Mouse (Mus musculus) midbrain, embryonic 15.5 days (tissue): Measurements from ENCODE around the gene Coro1a. TPM values are rescaled to one million over a fixed set of nuclear protein-coding genes. Genes with fewer than 3 reads are reported as not detected.

Experiments
- ATAC-seq: fragments of 200-750 bp; cut with Nextera tagmentation; replicated peaks from 2 replicates; pipeline ENCODE4 v1.8.0; 2017; ENCODE audit warnings: moderate TSS enrichment
- H3K27ac ChIP-seq: fragments of 300-500 bp; sonication (generic); 2 replicates; pipeline ENCODE4 v1.5.1; 2015; ENCODE audit warnings: mild to moderate bottlenecking, inconsistent platforms
- H3K27me3 ChIP-seq: fragments of 300-500 bp; sonication (generic); replicated peaks from 2 replicates; pipeline ENCODE4 v1.6.1; 2015; ENCODE audit warnings: inconsistent platforms
- H3K36me3 ChIP-seq: fragments of 300-500 bp; sonication (generic); replicated peaks from 2 replicates; pipeline ENCODE4 v1.6.1; 2015; ENCODE audit warnings: inconsistent platforms
- H3K4me1 ChIP-seq: fragments of 300-500 bp; sonication (generic); 2 replicates; pipeline ENCODE4 v1.6.1; 2015; ENCODE audit warnings: inconsistent platforms
- H3K4me2 ChIP-seq: fragments of 300-500 bp; sonication (generic); 2 replicates; pipeline ENCODE4 v1.6.1; 2015; ENCODE audit warnings: inconsistent platforms, mild to moderate bottlenecking, moderate library complexity
- H3K4me3 ChIP-seq: fragments of 300-500 bp; sonication (generic); 2 replicates; pipeline ENCODE4 v1.5.1; 2015; ENCODE audit warnings: mild to moderate bottlenecking, inconsistent platforms
- H3K9ac ChIP-seq: fragments of 300-500 bp; sonication (generic); 2 replicates; pipeline ENCODE4 v1.6.1; 2015; ENCODE audit warnings: mild to moderate bottlenecking, inconsistent platforms
- H3K9me3 ChIP-seq: fragments of 300-500 bp; sonication (generic); 2 replicates; pipeline ENCODE4 v1.6.1; 2016; ENCODE audit warnings: inconsistent platforms
- whole genome bisulfite sequencing: fragments of 180-500 bp; shearing (Covaris S2); methylation state at CpG from one replicate; pipeline ENCODE4 v1.1.7; 2015; ENCODE audit warnings: mixed read lengths; 5-methylcytosine and 5-hydroxymethylcytosine counted together
- polyA plus RNA-seq: library from polyadenylated mRNA; unstranded; fragments of >200 nt; fragmentation: Nextera tagmentation; extraction: Ambion mirVana; gene quantifications from 2 replicates; pipeline ENCODE4 v1.2.1, GENCODE M21; 2015

The Coro1a gene
- polyA plus RNA-seq, 1 experiment from 2014 or later: 119 TPM

DNA sequence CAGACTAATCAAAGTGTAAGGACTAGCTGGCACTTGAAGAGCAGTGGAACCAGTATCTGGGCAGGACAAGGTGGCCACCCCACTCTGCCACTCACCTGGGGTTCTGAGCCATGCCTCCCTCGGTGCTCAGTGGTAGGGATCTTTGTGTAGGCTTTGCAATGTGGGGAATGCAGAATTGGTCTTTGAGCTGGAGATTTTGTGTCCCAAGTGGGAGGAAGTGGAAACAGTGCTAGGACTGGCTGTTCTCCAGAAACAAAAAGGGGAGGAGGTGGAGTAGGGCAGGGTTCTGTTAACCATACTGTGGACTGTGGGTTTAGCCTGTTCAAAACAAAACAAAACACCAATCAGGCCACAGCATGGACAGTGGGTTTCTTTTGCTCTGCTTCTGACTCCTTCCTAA, 31.4 kb downstream of the Coro1a start, which contains the start of gene Sult1a1:
Gene Sult1a1 (minus strand): TSS at position 226 of the 400 bp plus-strand sequence.
- peaks cover 6% of the 10 kb centered on the region; the same call in 1 of the 2 replicates for H3K36me3 ChIP-seq
- 95% methylated on average over 1 of the region's 1 CpGs for WGBS
- H3K4me1 ChIP-seq: no peaks in the 10 kb centered on the region
- no peaks in the 10 kb centered on the region for H3K27me3 ChIP-seq
- H3K9ac ChIP-seq: no peak within 1 kb of the TSS
- no peak within 1 kb of the TSS for H3K27ac ChIP-seq
- ATAC-seq: no peak
- no peak within 1 kb of the TSS for H3K4me3 ChIP-seq
- H3K9me3 ChIP-seq: no peaks in the 10 kb centered on the region
- no peak within 1 kb of the TSS for H3K4me2 ChIP-seq

DNA sequence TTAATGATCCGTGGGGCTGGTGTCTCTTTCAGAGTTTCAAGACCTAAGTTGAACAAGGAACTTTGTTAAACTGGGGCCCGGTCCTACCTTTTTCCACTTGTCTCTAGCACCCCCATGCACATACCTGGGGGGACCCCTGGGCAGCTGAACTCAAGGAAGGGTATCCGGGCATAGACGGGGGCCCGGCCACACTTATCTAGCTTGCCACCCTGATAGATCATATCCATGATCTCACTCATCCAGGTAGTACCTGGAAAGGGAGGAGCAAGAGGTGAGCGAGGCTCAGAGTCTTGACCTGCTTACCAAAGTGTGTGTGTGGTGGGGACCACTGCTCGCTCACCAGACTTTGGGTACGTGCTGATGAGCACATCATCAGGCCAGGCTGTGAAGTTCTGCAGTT, 32.5 kb downstream of the Coro1a start:
- no peaks in the 10 kb centered on the region for H3K4me1 ChIP-seq
- H3K4me2 ChIP-seq: no peak overlapping the region
- H3K4me3 ChIP-seq: no peak overlapping the region
- no peak overlapping the region for H3K9ac ChIP-seq
- no peak for ATAC-seq
- peaks cover 6% of the 10 kb centered on the region; the same call in 1 of the 2 replicates for H3K36me3 ChIP-seq
- no peak overlapping the region for H3K27ac ChIP-seq
- no peaks in the 10 kb centered on the region for H3K9me3 ChIP-seq
- 96% methylated on average over 8 of the region's 8 CpGs for WGBS
- H3K27me3 ChIP-seq: no peaks in the 10 kb centered on the region

DNA sequence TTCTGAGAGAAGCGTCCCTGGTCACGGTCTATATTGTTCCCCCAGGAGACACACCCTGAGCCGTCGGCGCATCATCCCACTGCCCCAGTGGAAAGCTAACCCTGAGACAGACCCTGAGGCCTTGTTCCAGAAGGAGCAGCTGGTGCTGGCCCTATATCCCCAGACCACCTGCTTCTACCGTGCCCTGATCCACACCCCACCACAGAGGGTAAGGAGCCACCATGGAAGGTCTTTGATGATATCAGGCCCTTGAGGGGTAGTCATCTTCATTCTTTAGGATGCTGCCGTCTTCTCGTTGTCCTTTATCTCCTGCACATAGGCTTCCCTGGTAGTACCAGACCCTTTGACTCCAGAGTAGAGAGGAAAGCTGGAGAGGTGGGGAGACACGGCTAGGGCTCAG, 35.5 kb downstream of the Coro1a start:
- H3K36me3 ChIP-seq: peaks cover 6% of the 10 kb centered on the region; the same call in 1 of the 2 replicates
- H3K9me3 ChIP-seq: no peaks in the 10 kb centered on the region
- no peaks in the 10 kb centered on the region for H3K27me3 ChIP-seq
- no peak overlapping the region for H3K27ac ChIP-seq
- no peak overlapping the region for H3K4me3 ChIP-seq
- H3K4me2 ChIP-seq: no peak overlapping the region
- ATAC-seq: no peak
- no peaks in the 10 kb centered on the region for H3K4me1 ChIP-seq
- no peak overlapping the region for H3K9ac ChIP-seq
- WGBS: 93% methylated on average over 9 of the region's 9 CpGs

- peaks cover 10% of the 10 kb centered on the region for H3K36me3 ChIP-seq
These were observed 37.4 kb downstream of the Coro1a start for GRCm38 (mm10) chr7:126670152-126670551.

GRCm38 (mm10) chr7:126668452-126668851, 39.1 kb downstream of the Coro1a start:
- Histone ChIP-seq H3K9me3 (no peaks in the 10 kb centered on the region), H3K9ac (no peak overlapping the region), H3K4me1 (no peaks in the 10 kb centered on the region), H3K27me3 (no peaks in the 10 kb centered on the region), H3K27ac (no peak overlapping the region), H3K36me3 (peaks cover 20% of the 10 kb centered on the region), H3K4me3 (no peak overlapping the region), H3K4me2 (no peak overlapping the region)
- no peak for ATAC-seq
- 85% methylated on average over 5 of the region's 5 CpGs for WGBS

More at GRCm38 (mm10) chr7:126670152-126670551, 37.4 kb downstream of the Coro1a start:
- H3K9ac ChIP-seq: no peak overlapping the region
- WGBS: 94% methylated on average over 3 of the region's 3 CpGs
- no peak for ATAC-seq
- no peaks in the 10 kb centered on the region for H3K27me3 ChIP-seq
- no peaks in the 10 kb centered on the region for H3K4me1 ChIP-seq
- no peak overlapping the region for H3K27ac ChIP-seq
- H3K9me3 ChIP-seq: no peaks in the 10 kb centered on the region
- no peak overlapping the region for H3K4me3 ChIP-seq
- H3K4me2 ChIP-seq: no peak overlapping the region

DNA sequence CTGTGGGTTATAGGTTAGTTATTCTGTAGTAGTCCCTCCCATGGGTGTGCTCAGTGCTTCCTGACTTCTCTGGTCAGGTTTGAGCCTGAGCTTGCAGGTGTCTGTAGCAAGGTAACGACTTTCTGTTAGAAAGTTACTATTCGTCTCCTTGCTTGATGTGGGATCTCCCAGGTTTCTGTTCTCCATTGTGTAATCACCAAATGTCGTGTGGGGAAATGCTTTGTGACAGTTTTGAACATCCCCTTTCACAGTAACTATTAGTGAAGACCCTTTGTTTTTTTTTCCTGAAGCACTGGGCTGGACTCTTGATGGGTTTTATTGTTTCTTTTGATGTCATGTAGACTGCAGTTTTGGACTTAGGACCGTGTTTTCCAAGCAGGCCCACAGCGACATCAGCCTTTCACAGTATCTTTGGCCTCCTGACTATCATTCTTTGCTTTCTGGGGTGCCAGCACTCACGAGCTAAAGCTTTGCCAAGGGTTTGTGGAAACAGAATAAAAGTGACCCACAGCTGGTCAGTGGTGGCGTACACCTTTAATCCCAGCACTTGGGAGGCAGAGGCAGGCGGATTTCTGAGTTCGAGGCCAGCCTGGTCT, 40.0 kb downstream of the Coro1a start:
- no peak for ATAC-seq
- Histone ChIP-seq H3K9me3 (no peaks in the 10 kb centered on the region), H3K27ac (no peak overlapping the region), H3K4me3 (no peak overlapping the region), H3K9ac (no peak overlapping the region), H3K27me3 (no peaks in the 10 kb centered on the region), H3K36me3 (peaks cover 20% of the 10 kb centered on the region), H3K4me1 (no peaks in the 10 kb centered on the region), H3K4me2 (no peak overlapping the region)
- 86% methylated on average over 9 of the region's 9 CpGs for WGBS

DNA sequence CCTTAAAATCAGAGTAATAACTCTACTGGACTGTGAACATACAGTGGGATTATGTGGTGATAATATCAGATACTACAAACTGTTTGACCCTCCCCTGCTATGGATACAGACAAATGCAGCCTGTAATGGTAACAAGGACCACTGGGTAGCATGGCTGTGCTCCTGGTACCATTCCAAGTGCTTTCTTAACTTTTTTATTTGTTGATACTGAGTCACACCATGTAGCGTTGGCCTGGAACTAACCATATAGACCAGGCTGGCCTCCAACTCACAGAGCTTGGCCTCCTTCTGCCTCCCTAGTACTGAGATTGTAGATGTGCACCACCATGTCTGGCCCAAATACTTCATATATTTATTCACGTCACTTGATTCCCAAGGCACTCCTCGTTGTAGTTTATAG, 42.3 kb downstream of the Coro1a start:
- Histone ChIP-seq H3K27me3 (no peaks in the 10 kb centered on the region), H3K9ac (no peak overlapping the region), H3K36me3 (peaks cover 14% of the 10 kb centered on the region), H3K4me1 (no peaks in the 10 kb centered on the region), H3K4me2 (no peak overlapping the region), H3K27ac (no peak overlapping the region), H3K9me3 (no peaks in the 10 kb centered on the region), H3K4me3 (no peak overlapping the region)
- ATAC-seq: no peak
- 94% methylated on average over 3 of the region's 3 CpGs for WGBS

GRCm38 (mm10) chr7:126663646-126664045, 43.9 kb downstream of the Coro1a start:
- no peaks in the 10 kb centered on the region for H3K9me3 ChIP-seq
- H3K4me1 ChIP-seq: no peaks in the 10 kb centered on the region
- H3K4me2 ChIP-seq: no peak overlapping the region
- H3K27me3 ChIP-seq: no peaks in the 10 kb centered on the region
- H3K9ac ChIP-seq: no peak overlapping the region
- H3K27ac ChIP-seq: no peak overlapping the region
- H3K4me3 ChIP-seq: no peak overlapping the region
- H3K36me3 ChIP-seq: peaks cover 14% of the 10 kb centered on the region
- 80% methylated on average over 8 of the region's 8 CpGs for WGBS
- no peak for ATAC-seq

- H3K4me1 ChIP-seq: no peaks in the 10 kb centered on the region
- H3K4me2 ChIP-seq: no peak overlapping the region
- H3K4me3 ChIP-seq: no peak overlapping the region
- H3K36me3 ChIP-seq: peaks cover 7% of the 10 kb centered on the region
- H3K27me3 ChIP-seq: no peaks in the 10 kb centered on the region
- WGBS: 87% methylated on average over 3 of the region's 3 CpGs
- H3K9me3 ChIP-seq: no peaks in the 10 kb centered on the region
- ATAC-seq: no peak
- no peak overlapping the region for H3K27ac ChIP-seq
- no peak overlapping the region for H3K9ac ChIP-seq
These were observed 47.8 kb downstream of the Coro1a start for GRCm38 (mm10) chr7:126659771-126660170.

GRCm38 (mm10) chr7:126657522-126657921, 50.1 kb downstream of the Coro1a start:
- no peak for ATAC-seq
- Histone ChIP-seq H3K36me3 (no peaks in the 10 kb centered on the region), H3K9ac (no peak overlapping the region), H3K4me3 (no peak overlapping the region), H3K9me3 (no peaks in the 10 kb centered on the region), H3K27me3 (no peaks in the 10 kb centered on the region), H3K27ac (no peak overlapping the region), H3K4me2 (no peak overlapping the region), H3K4me1 (no peaks in the 10 kb centered on the region)
- 93% methylated on average over 1 of the region's 1 CpGs for WGBS

- no peak for ATAC-seq
- Histone ChIP-seq H3K4me2 (no peak overlapping the region), H3K27me3 (no peaks in the 10 kb centered on the region), H3K9ac (no peak overlapping the region), H3K4me3 (no peak overlapping the region), H3K4me1 (peaks cover 2% of the 10 kb centered on the region; the same call in 1 of the 2 replicates), H3K9me3 (no peaks in the 10 kb centered on the region), H3K27ac (no peak overlapping the region), H3K36me3 (no peaks in the 10 kb centered on the region)
- 91% methylated on average over 3 of the region's 3 CpGs for WGBS
These were observed 51.9 kb downstream of the Coro1a start for GRCm38 (mm10) chr7:126655695-126656094.

DNA sequence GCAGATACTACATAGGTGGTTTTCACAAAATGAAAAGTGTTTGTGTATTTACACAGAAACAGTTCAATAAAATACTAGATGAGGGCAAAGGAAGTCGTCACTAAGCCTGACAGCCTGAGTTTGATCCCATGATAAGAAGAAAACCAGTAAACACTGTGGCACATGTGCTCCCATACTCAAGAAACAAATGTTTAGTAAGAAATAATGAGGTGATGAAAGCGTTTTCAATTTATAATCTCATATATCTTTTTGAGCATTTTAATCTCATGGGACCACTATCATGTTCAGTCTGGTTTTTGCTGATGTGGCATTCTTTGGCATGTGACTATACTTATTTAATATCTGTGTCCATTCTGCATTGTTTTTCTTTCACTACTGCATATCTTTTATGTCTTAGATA, 53.6 kb downstream of the Coro1a start:
- H3K4me1 ChIP-seq: peaks cover 9% of the 10 kb centered on the region; the same call in 1 of the 2 replicates
- WGBS: 93% methylated on average over 2 of the region's 2 CpGs
- H3K4me3 ChIP-seq: no peak overlapping the region
- H3K4me2 ChIP-seq: no peak overlapping the region
- H3K9ac ChIP-seq: no peak overlapping the region
- no peaks in the 10 kb centered on the region for H3K27me3 ChIP-seq
- H3K36me3 ChIP-seq: no peaks in the 10 kb centered on the region
- ATAC-seq: no peak
- no peaks in the 10 kb centered on the region for H3K9me3 ChIP-seq
- H3K27ac ChIP-seq: no peak overlapping the region

- H3K27me3 ChIP-seq: no peaks in the 10 kb centered on the region
- no peak overlapping the region for H3K27ac ChIP-seq
- no peak for ATAC-seq
- H3K4me2 ChIP-seq: no peak overlapping the region
- no peak overlapping the region for H3K9ac ChIP-seq
- WGBS: 81% methylated on average over 2 of the region's 2 CpGs
- peaks cover 15% of the 10 kb centered on the region for H3K4me1 ChIP-seq
- H3K9me3 ChIP-seq: no peaks in the 10 kb centered on the region
- no peak overlapping the region for H3K4me3 ChIP-seq
- H3K36me3 ChIP-seq: no peaks in the 10 kb centered on the region
These were observed 56.7 kb downstream of the Coro1a start for GRCm38 (mm10) chr7:126650852-126651251.
